Mouse (Mus musculus): ENCODE results near the gene Cops9. TPM values are rescaled to one million over a fixed set of nuclear protein-coding genes. Genes with fewer than 3 reads are reported as not detected.

The Cops9 gene
- polyA plus RNA-seq (2015; fragmentation: Nextera tagmentation; extraction: Ambion mirVana): 577 and 633 TPM in 2 replicates

GRCm38 (mm10) chr1:92641514-92642272, at the start of gene Cops9:
Gene Cops9, minus strand, starts transcription at chr1:92641985.
- peaks cover 14% of the 10 kb centered on the region; the same call in 1 of the 2 replicates for H3K36me3 ChIP-seq
- WGBS: 2% methylated on average over 50 of the region's 50 CpGs
- ATAC-seq (ENCODE audit: low FRiP score, low read depth): peak; percentile 93
- peak within 1 kb of the TSS; percentile 98 for H3K9ac ChIP-seq
- H3K4me2 ChIP-seq: peak within 1 kb of the TSS; percentile 88
- H3K9me3 ChIP-seq: no peaks in the 10 kb centered on the region
- peak within 1 kb of the TSS; percentile 90 for H3K27ac ChIP-seq (replicated peaks)
- peaks cover 31% of the 10 kb centered on the region for H3K4me1 ChIP-seq (replicated peaks)
- peak within 1 kb of the TSS; percentile 95 for H3K4me3 ChIP-seq
- no peaks in the 10 kb centered on the region for H3K27me3 ChIP-seq

GRCm38 (mm10) chr1:92691166-92691844, 49.5 kb upstream of the Cops9 start:
- no peaks in the 10 kb centered on the region for H3K4me1 ChIP-seq (replicated peaks)
- WGBS: 78% methylated on average over 3 of the region's 3 CpGs
- H3K27me3 ChIP-seq: no peaks in the 10 kb centered on the region
- no peaks in the 10 kb centered on the region for H3K36me3 ChIP-seq
- ATAC-seq (ENCODE audit: low FRiP score, low read depth): no peak
- H3K9me3 ChIP-seq: no peaks in the 10 kb centered on the region
- no peak overlapping the region for H3K27ac ChIP-seq (replicated peaks)
- H3K9ac ChIP-seq: no peak overlapping the region
- H3K4me3 ChIP-seq: no peak overlapping the region
- no peak overlapping the region for H3K4me2 ChIP-seq

GRCm38 (mm10) chr1:92686994-92687393, 45.2 kb upstream of the Cops9 start:
- 53% methylated on average over 8 of the region's 8 CpGs for WGBS
- H3K27ac ChIP-seq (replicated peaks): no peak overlapping the region
- H3K4me2 ChIP-seq: no peak overlapping the region
- no peaks in the 10 kb centered on the region for H3K4me1 ChIP-seq (replicated peaks)
- H3K9ac ChIP-seq: no peak overlapping the region
- H3K4me3 ChIP-seq: no peak overlapping the region
- no peaks in the 10 kb centered on the region for H3K27me3 ChIP-seq
- H3K36me3 ChIP-seq: no peaks in the 10 kb centered on the region
- ATAC-seq (ENCODE audit: low FRiP score, low read depth): no peak
- no peaks in the 10 kb centered on the region for H3K9me3 ChIP-seq

GRCm38 (mm10) chr1:92683151-92683550, 41.4 kb upstream of the Cops9 start:
- 90% methylated on average over 8 of the region's 8 CpGs for WGBS
- peaks cover 10% of the 10 kb centered on the region for H3K4me1 ChIP-seq (replicated peaks)
- no peak overlapping the region for H3K9ac ChIP-seq
- H3K9me3 ChIP-seq: no peaks in the 10 kb centered on the region
- H3K27me3 ChIP-seq: no peaks in the 10 kb centered on the region
- no peak overlapping the region for H3K4me3 ChIP-seq
- no peak overlapping the region for H3K4me2 ChIP-seq
- H3K36me3 ChIP-seq: no peaks in the 10 kb centered on the region
- ATAC-seq (ENCODE audit: low FRiP score, low read depth): no peak
- no peak overlapping the region for H3K27ac ChIP-seq (replicated peaks)

- Histone ChIP-seq H3K27ac (replicated peaks) (no peak overlapping the region), H3K4me1 (replicated peaks) (peaks cover 10% of the 10 kb centered on the region), H3K36me3 (no peaks in the 10 kb centered on the region), H3K9me3 (no peaks in the 10 kb centered on the region), H3K9ac (no peak overlapping the region), H3K27me3 (no peaks in the 10 kb centered on the region), H3K4me3 (no peak overlapping the region), H3K4me2 (peak overlapping the region; percentile 9; the same call in 1 of the 2 replicates)
- ATAC-seq (ENCODE audit: low FRiP score, low read depth): peak; percentile 69
- 21% methylated on average over 16 of the region's 16 CpGs for WGBS
These were observed 39.2 kb upstream of the Cops9 start for GRCm38 (mm10) chr1:92680668-92681603.

GRCm38 (mm10) chr1:92678757-92679156, 37.0 kb upstream of the Cops9 start:
- Histone ChIP-seq H3K27me3 (no peaks in the 10 kb centered on the region), H3K9ac (no peak overlapping the region), H3K36me3 (no peaks in the 10 kb centered on the region), H3K4me3 (no peak overlapping the region), H3K4me2 (no peak overlapping the region), H3K4me1 (replicated peaks) (peaks cover 10% of the 10 kb centered on the region), H3K27ac (replicated peaks) (no peak overlapping the region), H3K9me3 (no peaks in the 10 kb centered on the region)
- 86% methylated on average over 5 of the region's 5 CpGs for WGBS
- no peak for ATAC-seq (ENCODE audit: low FRiP score, low read depth)

- H3K27me3 ChIP-seq: no peaks in the 10 kb centered on the region
- no peaks in the 10 kb centered on the region for H3K9me3 ChIP-seq
- WGBS: 68% methylated on average over 3 of the region's 3 CpGs
- no peak overlapping the region for H3K4me3 ChIP-seq
- no peak overlapping the region for H3K9ac ChIP-seq
- no peak overlapping the region for H3K27ac ChIP-seq (replicated peaks)
- H3K4me2 ChIP-seq: no peak overlapping the region
- H3K4me1 ChIP-seq (replicated peaks): peaks cover 10% of the 10 kb centered on the region
- H3K36me3 ChIP-seq: no peaks in the 10 kb centered on the region
- no peak for ATAC-seq (ENCODE audit: low FRiP score, low read depth)
These were observed 34.8 kb upstream of the Cops9 start for GRCm38 (mm10) chr1:92676676-92676975.

- Histone ChIP-seq H3K4me3 (no peak overlapping the region), H3K9ac (no peak overlapping the region), H3K36me3 (no peaks in the 10 kb centered on the region), H3K4me1 (replicated peaks) (peaks cover 10% of the 10 kb centered on the region), H3K9me3 (no peaks in the 10 kb centered on the region), H3K27me3 (no peaks in the 10 kb centered on the region), H3K27ac (replicated peaks) (no peak overlapping the region), H3K4me2 (no peak overlapping the region)
- 89% methylated on average over 10 of the region's 10 CpGs for WGBS
- ATAC-seq (ENCODE audit: low FRiP score, low read depth): no peak
These were observed 34.3 kb upstream of the Cops9 start for GRCm38 (mm10) chr1:92675932-92676675.

- H3K4me3 ChIP-seq: no peak overlapping the region
- H3K27ac ChIP-seq (replicated peaks): no peak overlapping the region
- no peaks in the 10 kb centered on the region for H3K27me3 ChIP-seq
- no peak overlapping the region for H3K4me2 ChIP-seq
- 87% methylated on average over 5 of the region's 5 CpGs for WGBS
- no peaks in the 10 kb centered on the region for H3K4me1 ChIP-seq (replicated peaks)
- no peaks in the 10 kb centered on the region for H3K9me3 ChIP-seq
- H3K9ac ChIP-seq: no peak overlapping the region
- no peaks in the 10 kb centered on the region for H3K36me3 ChIP-seq
- no peak for ATAC-seq (ENCODE audit: low FRiP score, low read depth)
These were observed 31.5 kb upstream of the Cops9 start for GRCm38 (mm10) chr1:92673258-92673782.

GRCm38 (mm10) chr1:92671326-92671725, 29.5 kb upstream of the Cops9 start:
- WGBS: 83% methylated on average over 4 of the region's 4 CpGs
- H3K9me3 ChIP-seq: no peaks in the 10 kb centered on the region
- no peak for ATAC-seq (ENCODE audit: low FRiP score, low read depth)

GRCm38 (mm10) chr1:92669430-92669829, 27.6 kb upstream of the Cops9 start:
- no peak for ATAC-seq (ENCODE audit: low FRiP score, low read depth)
- no peak overlapping the region for H3K9ac ChIP-seq
- H3K9me3 ChIP-seq: no peaks in the 10 kb centered on the region
- no peak overlapping the region for H3K4me2 ChIP-seq
- no peaks in the 10 kb centered on the region for H3K36me3 ChIP-seq
- no peaks in the 10 kb centered on the region for H3K4me1 ChIP-seq (replicated peaks)
- H3K27me3 ChIP-seq: no peaks in the 10 kb centered on the region
- no peak overlapping the region for H3K4me3 ChIP-seq
- H3K27ac ChIP-seq (replicated peaks): no peak overlapping the region
- WGBS: 95% methylated on average over 3 of the region's 3 CpGs

More at GRCm38 (mm10) chr1:92671326-92671725, 29.5 kb upstream of the Cops9 start:
- no peak overlapping the region for H3K9ac ChIP-seq
- H3K4me3 ChIP-seq: no peak overlapping the region
- no peaks in the 10 kb centered on the region for H3K4me1 ChIP-seq (replicated peaks)
- H3K4me2 ChIP-seq: no peak overlapping the region
- no peaks in the 10 kb centered on the region for H3K27me3 ChIP-seq
- H3K36me3 ChIP-seq: no peaks in the 10 kb centered on the region
- no peak overlapping the region for H3K27ac ChIP-seq (replicated peaks)
